Mouse (Mus musculus) thymus, adult 2 months (tissue): ENCODE data around the gene Cmtr2.

ENCODE experiments used
- CTCF ChIP-seq: fragments of 200-500 bp; IDR thresholded peaks from 2 replicates; pipeline ENCODE4 v1.5.1; 2012; ENCODE audit warnings: mild to moderate bottlenecking, control low read depth, low read length, moderate library complexity, borderline replicate concordance; ENCODE audit not compliant: control insufficient read depth, poor library complexity, insufficient read depth; ENCODE audit errors: extremely low read depth
- POLR2A ChIP-seq: fragments of 200-500 bp; IDR thresholded peaks from 2 replicates; pipeline ENCODE4 v1.6.1; 2012; ENCODE audit warnings: mild to moderate bottlenecking, low read length, control low read depth, moderate library complexity; ENCODE audit not compliant: control insufficient read depth, poor library complexity, insufficient read depth; ENCODE audit errors: extremely low read depth

DNA sequence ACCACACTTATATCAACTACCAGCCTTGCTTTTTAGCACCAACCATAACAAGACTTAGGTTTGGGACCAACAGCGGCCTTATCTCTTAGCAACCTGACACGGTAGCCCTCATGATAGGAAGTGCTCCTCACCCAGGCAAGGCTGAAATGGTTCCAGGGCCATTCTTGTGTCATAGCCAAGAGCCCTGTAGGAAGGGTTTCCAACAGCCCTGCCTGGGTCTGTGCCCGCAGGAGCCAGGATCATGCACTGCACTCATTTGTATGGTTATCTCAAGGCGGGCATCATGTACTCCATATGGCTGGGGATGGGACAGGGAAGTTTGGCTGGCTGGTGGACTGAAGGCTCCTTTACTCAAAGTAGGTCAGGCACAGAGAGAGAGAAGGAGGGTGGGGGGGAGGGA, 55.2 kb downstream of the Cmtr2 start:
- TF ChIP-seq POLR2A: no peak
- no peak for TF ChIP-seq CTCF
